8 mouse cellular contexts compared by ENCODE assay signal in the genomic region with DNA sequence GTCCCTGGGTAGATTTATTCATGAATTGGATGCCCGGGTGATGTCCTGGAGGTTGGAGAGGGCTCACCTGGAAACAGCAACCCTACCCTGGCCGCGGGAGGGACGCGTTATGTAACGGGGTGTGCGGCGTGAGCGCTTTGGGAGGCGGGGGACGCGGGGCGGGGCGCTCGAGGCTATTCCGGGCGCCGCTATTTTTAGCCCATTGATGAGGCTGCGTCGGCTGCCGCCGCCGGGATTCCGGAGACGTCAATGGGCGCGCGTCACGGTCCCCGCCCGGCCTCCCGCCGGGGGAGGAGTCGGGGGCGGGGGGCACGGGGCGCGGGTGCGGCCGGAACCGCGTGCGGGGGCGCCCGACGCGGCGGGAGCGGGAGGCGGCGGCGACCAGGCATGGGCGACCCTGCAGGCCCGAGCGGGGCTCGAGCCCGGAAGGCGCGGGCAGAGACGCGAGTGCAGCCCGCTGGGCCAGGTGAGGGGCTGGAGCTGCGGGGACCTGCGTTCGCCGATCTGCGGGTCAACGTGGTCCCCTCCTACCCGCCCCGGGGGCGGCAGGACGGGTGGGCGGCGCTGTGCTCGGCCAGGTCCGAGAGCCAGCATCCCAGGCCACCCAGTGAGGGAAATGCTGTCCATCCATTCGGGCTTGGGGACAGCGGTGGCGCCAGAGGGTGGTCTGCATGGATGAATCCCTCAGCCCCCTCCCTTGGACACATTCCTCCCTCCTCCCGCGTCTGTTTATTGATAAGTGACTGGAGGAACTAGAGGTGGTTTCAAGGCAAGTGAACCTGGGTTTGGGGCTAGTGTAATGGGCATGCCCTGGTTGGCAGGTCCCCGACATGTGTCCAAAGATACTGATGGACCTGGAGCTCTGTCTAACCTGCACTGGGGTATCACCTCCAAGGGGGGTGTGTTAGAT. TPM values are rescaled to one million over a fixed set of nuclear protein-coding genes. Genes with fewer than 3 reads are reported as not detected.
DNase-seq lines count a peak whose midpoint lies in the region; ATAC-seq and TF ChIP-seq lines count a peak whose summit lies in the region.

A gene (plus strand): TSS at position 384 of the 910 bp plus-strand sequence.

- H3K4me2 ChIP-seq in heart, embryonic 13.5 days, result peak within 1 kb of the TSS; percentile 90
- peak within 1 kb of the TSS; percentile 95 for H3K4me2 ChIP-seq in kidney, embryonic 16.5 days (replicated peaks; ENCODE audit: low read depth, low read length)
- H3K4me2 ChIP-seq in liver, embryonic 15.5 days, result peak within 1 kb of the TSS; percentile 72
- H3K4me2 ChIP-seq in neural tube, embryonic 11.5 days (ENCODE audit: low read depth), result peak within 1 kb of the TSS; percentile 90

- TF ChIP-seq CTCF in embryonic fibroblast, embryonic 13.5 days (IDR thresholded peaks at IDR 0.05; ENCODE audit: borderline replicate concordance, insufficient read depth, low read length), result no peak

- WGBS in heart, embryonic 13.5 days, result 1% methylated on average over 80 of the region's 82 CpGs
- WGBS in kidney, embryonic 16.5 days, result 2% methylated on average over 59 of the region's 82 CpGs
- 2% methylated on average over 76 of the region's 82 CpGs for WGBS in liver, embryonic 15.5 days (ENCODE audit: insufficient replicate concordance)
- 1% methylated on average over 77 of the region's 82 CpGs for WGBS in neural tube, embryonic 11.5 days

- H3K4me1 ChIP-seq in embryonic fibroblast, embryonic 13.5 days (ENCODE audit: control insufficient read depth, insufficient read depth, low read length), result peaks cover 3% of the 10 kb centered on the region
- peaks cover 46% of the 10 kb centered on the region for H3K4me1 ChIP-seq in heart, embryonic 13.5 days
- H3K4me1 ChIP-seq in kidney, embryonic 16.5 days (ENCODE audit: insufficient read depth, low read length), result peaks cover 4% of the 10 kb centered on the region
- H3K4me1 ChIP-seq in liver, embryonic 15.5 days (replicated peaks), result peaks cover 10% of the 10 kb centered on the region
- H3K4me1 ChIP-seq in neural tube, embryonic 11.5 days (ENCODE audit: control insufficient read depth, insufficient read depth, low read length), result 0 out of 2 replicates have a peak, but pooled peaks cover 4% of the 10 kb centered on the region

- peak; percentile 44; the same call in 1 of the 2 replicates for TF ChIP-seq POLR2A in embryonic fibroblast, embryonic 13.5 days (IDR thresholded peaks at IDR 0.05; ENCODE audit: low read depth, low read length)

- H3K9ac ChIP-seq in heart, embryonic 13.5 days, result peak within 1 kb of the TSS; percentile 95
- peak within 1 kb of the TSS; percentile 83 for H3K9ac ChIP-seq in kidney, embryonic 16.5 days (replicated peaks; ENCODE audit: low read length)
- peak within 1 kb of the TSS; percentile 35; the same call in 1 of the 2 replicates for H3K9ac ChIP-seq in liver, embryonic 15.5 days
- H3K9ac ChIP-seq in neural tube, embryonic 11.5 days (ENCODE audit: low read length), result peak within 1 kb of the TSS; percentile 79

- no peak within 1 kb of the TSS for H3K27ac ChIP-seq in embryonic fibroblast, embryonic 13.5 days (ENCODE audit: insufficient read depth, low read length)
- peak within 1 kb of the TSS; percentile 70 for H3K27ac ChIP-seq in heart, embryonic 13.5 days (replicated peaks)
- no peak within 1 kb of the TSS for H3K27ac ChIP-seq in kidney, embryonic 16.5 days (ENCODE audit: low read length)
- no peak within 1 kb of the TSS for H3K27ac ChIP-seq in liver, embryonic 15.5 days (replicated peaks)
- no peak within 1 kb of the TSS for H3K27ac ChIP-seq in neural tube, embryonic 11.5 days (ENCODE audit: low read depth, low read length)

- peak; percentile 94 for DNase-seq in CD4-positive helper T cell, adult 2 months (ENCODE audit: low read depth, low spot score)
- DNase-seq in adrenal gland, postnatal 25 days, result peak; percentile 84
- peak; percentile 59 for DNase-seq in neural tube, embryonic 11.5 days (ENCODE audit: low spot score)
- DNase-seq in testis, postnatal 14 days (ENCODE audit: low spot score), result peak; percentile 56

- peak within 1 kb of the TSS; percentile 63 for H3K4me3 ChIP-seq in embryonic fibroblast, embryonic 13.5 days (ENCODE audit: insufficient read depth, low read length)
- peak within 1 kb of the TSS; percentile 74 for H3K4me3 ChIP-seq in heart, embryonic 13.5 days
- peak within 1 kb of the TSS; percentile 66 for H3K4me3 ChIP-seq in kidney, embryonic 16.5 days (ENCODE audit: low read length)
- peak within 1 kb of the TSS; percentile 51 for H3K4me3 ChIP-seq in liver, embryonic 15.5 days (replicated peaks)
- peak within 1 kb of the TSS; percentile 64 for H3K4me3 ChIP-seq in neural tube, embryonic 11.5 days (ENCODE audit: low read depth, low read length)

- peak; percentile 59; the same call in 1 of the 2 replicates for ATAC-seq in heart, embryonic 13.5 days (ENCODE audit: extremely low read depth, insufficient number of reproducible peaks, low FRiP score, low TSS enrichment)
- peak; percentile 58 for ATAC-seq in kidney, embryonic 16.5 days (ENCODE audit: low FRiP score, low TSS enrichment)
- peak; percentile 27; the same call in 1 of the 2 replicates for ATAC-seq in liver, embryonic 15.5 days (ENCODE audit: insufficient read depth)
- peak; percentile 63 for ATAC-seq in neural tube, embryonic 11.5 days (ENCODE audit: insufficient read depth, low FRiP score, low TSS enrichment)

- H3K36me3 ChIP-seq in heart, embryonic 13.5 days, result no peaks in the 10 kb centered on the region
- H3K36me3 ChIP-seq in kidney, embryonic 16.5 days (ENCODE audit: insufficient read depth, low read length), result no peaks in the 10 kb centered on the region
- no peaks in the 10 kb centered on the region for H3K36me3 ChIP-seq in liver, embryonic 15.5 days (replicated peaks)
- H3K36me3 ChIP-seq in neural tube, embryonic 11.5 days (ENCODE audit: control insufficient read depth, insufficient read depth, low read length), result no peaks in the 10 kb centered on the region

- H3K27me3 ChIP-seq in heart, embryonic 13.5 days (replicated peaks), result 0 out of 2 replicates have a peak, but pooled peaks cover 2% of the 10 kb centered on the region
- no peaks in the 10 kb centered on the region for H3K27me3 ChIP-seq in kidney, embryonic 16.5 days (ENCODE audit: insufficient read depth, low read length)
- H3K27me3 ChIP-seq in liver, embryonic 15.5 days, result peaks cover 43% of the 10 kb centered on the region
- H3K27me3 ChIP-seq in neural tube, embryonic 11.5 days (ENCODE audit: control insufficient read depth, insufficient read depth, low read length), result no peaks in the 10 kb centered on the region

- H3K9me3 ChIP-seq in heart, embryonic 13.5 days, result no peaks in the 10 kb centered on the region
- no peaks in the 10 kb centered on the region for H3K9me3 ChIP-seq in kidney, embryonic 16.5 days (ENCODE audit: low read length)
- no peaks in the 10 kb centered on the region for H3K9me3 ChIP-seq in liver, embryonic 15.5 days (replicated peaks)
- H3K9me3 ChIP-seq in neural tube, embryonic 11.5 days (ENCODE audit: control insufficient read depth, low read length), result no peaks in the 10 kb centered on the region

RNA-seq across cellular contexts. Expression of the gene that starts here (rescaled TPM):
- total RNA-seq in adrenal gland, postnatal 25 days (2021), result 98.7 and 131 TPM in 2 replicates
- polyA plus RNA-seq in embryonic fibroblast, embryonic 13.5 days (2011; ENCODE audit: insufficient read length, low read depth, missing spikeins), result 60.9 and 68.2 TPM in 2 replicates
- 10.4 and 10.8 TPM in 2 replicates for polyA plus RNA-seq in heart, embryonic 13.5 days (2015; fragmentation: Nextera tagmentation; extraction: Ambion mirVana)
- polyA plus RNA-seq in kidney, embryonic 16.5 days (2015; fragmentation: Nextera tagmentation; extraction: Ambion mirVana), result 10.8 and 11.9 TPM in 2 replicates
- polyA plus RNA-seq in liver, embryonic 15.5 days (2015; fragmentation: Nextera tagmentation; extraction: Ambion mirVana), result 0.68 and 0.83 TPM in 2 replicates
- polyA plus RNA-seq in neural tube, embryonic 11.5 days (2014; fragmentation: Nextera tagmentation; extraction: Ambion mirVana), result 3.2 and 4.4 TPM in 2 replicates

Comparison
In these comparisons a context has a peak if more than half of its experiments do, and no peak if none do; other contexts are left out.
1. Peak in ATAC-seq, H3K4me3 ChIP-seq, H3K9ac ChIP-seq and H3K4me2 ChIP-seq in liver, embryonic 15.5 days; RNA of the gene not detected or under 1 TPM.
2. H3K9ac ChIP-seq: peak in every context shown above with its lines; median percentile 95 in heart, embryonic 13.5 days; 83 in kidney, embryonic 16.5 days; 79 in neural tube, embryonic 11.5 days; 35 in liver, embryonic 15.5 days.